Mouse (Mus musculus) sigmoid colon, adult 10 weeks (tissue): Measurements from ENCODE around the gene Btbd35f17. TPM values are rescaled to one million over a fixed set of nuclear protein-coding genes. Genes with fewer than 3 reads are reported as not detected.

Experiments used
- polyA plus RNA-seq: library from polyadenylated mRNA; stranded (reverse); fragments of 350-450 nt; fragmentation: Illumina TruSeq; extraction: RNeasy Lipid Tissue Mini Kit (QIAGEN cat#74804); gene quantifications from one replicate; pipeline ENCODE4 v1.2.3, GENCODE M21; 2014; ENCODE audit warnings: low read depth, low replicate concordance

Gene Btbd35f17
- not detected for polyA plus RNA-seq

DNA sequence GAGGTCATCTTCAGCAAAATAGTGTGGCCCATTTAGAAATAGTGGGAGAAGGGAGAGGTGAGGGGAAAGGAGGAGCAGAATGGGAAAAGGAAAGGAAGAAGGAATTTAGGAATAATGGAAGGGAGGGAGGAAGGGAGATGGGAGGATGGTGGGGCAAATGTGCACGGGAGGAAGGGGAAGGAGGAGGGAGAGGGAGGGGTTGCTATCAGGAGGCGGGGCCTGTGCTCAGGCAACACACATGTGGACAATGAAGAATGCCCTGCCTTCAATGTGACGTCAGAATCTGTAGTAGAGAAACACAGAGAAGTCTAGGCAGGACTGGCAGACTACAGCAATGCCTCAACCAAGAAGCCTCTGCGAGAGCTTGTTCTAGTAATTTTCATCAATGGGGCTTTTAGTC, at the start of gene Btbd35f17:
Gene Btbd35f17, plus strand, starts transcription at position 301 of the 400 bp plus-strand sequence.

Other genes starting within 250 kb of the Btbd35f17 start
- gene Btbd35f28, start 174.1 kb upstream of the Btbd35f17 start, polyA plus RNA-seq, result not detected
- gene Btbd35f20, start 79.4 kb upstream of the Btbd35f17 start, polyA plus RNA-seq, result not detected